Mouse (Mus musculus) liver, embryonic 13.5 days (tissue): ENCODE measurements around the gene Fam120a. TPM values are rescaled to one million over a fixed set of nuclear protein-coding genes. Genes with fewer than 3 reads are reported as not detected.

ENCODE experiments used
- ATAC-seq: fragments of 200-750 bp; cut with Nextera tagmentation; 2 replicates; pipeline ENCODE4 v1.8.0; 2017; ENCODE audit warnings: low read depth, mild to moderate bottlenecking, moderate number of reproducible peaks, moderate library complexity
- DNase-seq: peaks from one replicate; pipeline ENCODE4 v3.0.0; 2022
- H3K27ac ChIP-seq: fragments of 300-500 bp; sonication (generic); 2 replicates; pipeline ENCODE4 v1.5.1; 2015; ENCODE audit warnings: moderate library complexity, mild to moderate bottlenecking, inconsistent platforms
- H3K27me3 ChIP-seq: fragments of 300-500 bp; sonication (generic); 2 replicates; pipeline ENCODE4 v1.6.1; 2015; ENCODE audit warnings: mild to moderate bottlenecking, inconsistent platforms
- H3K36me3 ChIP-seq: fragments of 300-500 bp; sonication (generic); 2 replicates; pipeline ENCODE4 v1.6.1; 2015; ENCODE audit warnings: mild to moderate bottlenecking, inconsistent platforms
- H3K4me1 ChIP-seq: fragments of 300-500 bp; sonication (generic); replicated peaks from 2 replicates; pipeline ENCODE4 v1.6.1; 2015; ENCODE audit warnings: inconsistent platforms
- H3K4me2 ChIP-seq: fragments of 300-500 bp; sonication (generic); 2 replicates; pipeline ENCODE4 v1.6.1; 2015; ENCODE audit warnings: inconsistent platforms, mild to moderate bottlenecking, moderate library complexity
- H3K4me3 ChIP-seq: fragments of 300-500 bp; sonication (generic); replicated peaks from 2 replicates; pipeline ENCODE4 v1.5.1; 2015; ENCODE audit warnings: mild to moderate bottlenecking, inconsistent platforms
- H3K9ac ChIP-seq: fragments of 300-500 bp; sonication (generic); 2 replicates; pipeline ENCODE4 v1.6.1; 2015; ENCODE audit warnings: mild to moderate bottlenecking, inconsistent platforms
- H3K9me3 ChIP-seq: fragments of 300-500 bp; sonication (generic); replicated peaks from 2 replicates; pipeline ENCODE4 v1.6.1; 2016; ENCODE audit warnings: inconsistent platforms
- WGBS: fragments of 180-500 bp; shearing (Covaris S2); methylation state at CpG from one replicate; pipeline ENCODE4 v1.1.7; 2015; ENCODE audit not compliant: insufficient replicate concordance; 5-methylcytosine and 5-hydroxymethylcytosine counted together
- polyA plus RNA-seq: library from polyadenylated mRNA; unstranded; fragments of >200 nt; fragmentation: Nextera tagmentation; extraction: Ambion mirVana; gene quantifications from 2 replicates; pipeline ENCODE4 v1.2.1, GENCODE M21; 2015

The Fam120a gene
- polyA plus RNA-seq, 1 experiment from 2014 or later: 16.6 TPM

- no peak for DNase-seq
These were observed 56.4 kb downstream of the Fam120a start for GRCm38 (mm10) chr13:48911426-48911825.

GRCm38 (mm10) chr13:48905458-48905857 is 62.4 kb downstream of the Fam120a start:
- Histone ChIP-seq H3K36me3 (peaks cover 94% of the 10 kb centered on the region), H3K27me3 (no peaks in the 10 kb centered on the region), H3K4me2 (no peak overlapping the region), H3K27ac (no peak overlapping the region), H3K9me3 (no peaks in the 10 kb centered on the region), H3K4me3 (no peak overlapping the region), H3K9ac (no peak overlapping the region), H3K4me1 (no peaks in the 10 kb centered on the region)
- 86% methylated on average over 2 of the region's 2 CpGs for WGBS
- no peak for ATAC-seq
- DNase-seq: no peak

More at GRCm38 (mm10) chr13:48911426-48911825, 56.4 kb downstream of the Fam120a start:
- no peaks in the 10 kb centered on the region for H3K27me3 ChIP-seq
- H3K27ac ChIP-seq: no peak overlapping the region
- no peaks in the 10 kb centered on the region for H3K9me3 ChIP-seq
- no peak overlapping the region for H3K4me3 ChIP-seq
- no peak overlapping the region for H3K4me2 ChIP-seq
- H3K9ac ChIP-seq: no peak overlapping the region
- WGBS: 81% methylated on average over 7 of the region's 7 CpGs
- H3K36me3 ChIP-seq: peaks cover 90% of the 10 kb centered on the region
- no peaks in the 10 kb centered on the region for H3K4me1 ChIP-seq
- no peak for ATAC-seq

GRCm38 (mm10) chr13:48895376-48895775 is 72.4 kb downstream of the Fam120a start:
- no peak overlapping the region for H3K4me3 ChIP-seq
- 0 out of 2 replicates have a peak, but pooled peaks cover 5% of the 10 kb centered on the region for H3K4me1 ChIP-seq
- DNase-seq (no peak), ATAC-seq (no peak)
- 48% methylated on average over 5 of the region's 5 CpGs for WGBS
- H3K27ac ChIP-seq: no peak overlapping the region
- peaks cover 92% of the 10 kb centered on the region for H3K36me3 ChIP-seq
- no peak overlapping the region for H3K9ac ChIP-seq
- no peaks in the 10 kb centered on the region for H3K27me3 ChIP-seq
- H3K4me2 ChIP-seq: no peak overlapping the region
- H3K9me3 ChIP-seq: no peaks in the 10 kb centered on the region

DNA sequence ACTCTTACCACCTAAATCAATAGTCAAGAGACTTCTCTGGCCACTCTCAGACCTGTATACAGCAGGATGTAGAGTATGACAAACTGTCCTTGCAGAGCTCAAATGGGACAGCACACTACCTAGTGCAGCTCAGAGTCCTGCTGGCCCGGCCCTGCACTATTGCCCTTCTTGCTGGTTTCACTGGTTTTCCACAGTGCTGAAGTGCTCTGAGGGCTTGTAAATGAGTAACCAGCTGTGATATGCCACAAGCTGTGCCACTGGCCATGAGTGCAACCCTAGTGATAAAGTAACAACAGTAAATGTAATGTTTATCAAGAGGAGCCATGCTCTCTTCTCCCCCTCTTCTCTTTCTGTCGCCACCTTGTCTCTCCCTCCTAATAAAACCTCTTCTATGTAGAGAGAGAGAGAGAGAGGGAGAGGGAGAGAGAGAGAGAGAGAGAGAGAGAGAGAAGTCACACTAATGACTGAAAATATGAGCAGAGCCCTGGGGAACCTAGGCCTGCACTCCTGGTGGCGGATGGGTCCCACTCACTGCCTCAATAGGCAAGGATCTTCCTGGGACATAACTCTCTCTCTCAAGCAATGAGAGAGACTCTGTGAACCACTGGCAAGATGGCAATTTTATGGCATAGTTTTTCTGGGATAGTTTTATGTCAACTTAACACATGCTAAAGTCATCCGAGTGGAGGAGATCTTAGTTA is 77.4 kb downstream of the Fam120a start:
- H3K4me2 ChIP-seq: no peak overlapping the region
- peaks cover 95% of the 10 kb centered on the region for H3K36me3 ChIP-seq
- no peak overlapping the region for H3K9ac ChIP-seq
- 0 out of 2 replicates have a peak, but pooled peaks cover 5% of the 10 kb centered on the region for H3K4me1 ChIP-seq
- ATAC-seq: peak; percentile 84
- peak overlapping the region; percentile 29; the same call in 1 of the 2 replicates for H3K27ac ChIP-seq
- no peak for DNase-seq
- no peaks in the 10 kb centered on the region for H3K9me3 ChIP-seq
- no peaks in the 10 kb centered on the region for H3K27me3 ChIP-seq
- H3K4me3 ChIP-seq: no peak overlapping the region
- 69% methylated on average over 4 of the region's 4 CpGs for WGBS

GRCm38 (mm10) chr13:48878534-48878933 is 89.3 kb downstream of the Fam120a start:
- H3K36me3 ChIP-seq: peaks cover 28% of the 10 kb centered on the region
- H3K4me1 ChIP-seq: peaks cover 11% of the 10 kb centered on the region
- no peaks in the 10 kb centered on the region for H3K27me3 ChIP-seq
- H3K4me2 ChIP-seq: peak overlapping the region; percentile 85
- DNase-seq (peak; percentile 94), ATAC-seq (peak; percentile 99)
- WGBS: under 1% methylated on average over 36 of the region's 36 CpGs
- no peaks in the 10 kb centered on the region for H3K9me3 ChIP-seq
- H3K27ac ChIP-seq: peak overlapping the region; percentile 83
- H3K9ac ChIP-seq: peak overlapping the region; percentile 81
- peak overlapping the region; percentile 58 for H3K4me3 ChIP-seq

- ATAC-seq: no peak
- H3K4me3 ChIP-seq: peak overlapping the region; percentile 58
- peaks cover 19% of the 10 kb centered on the region for H3K4me1 ChIP-seq
- H3K36me3 ChIP-seq: peaks cover 22% of the 10 kb centered on the region
- H3K9me3 ChIP-seq: no peaks in the 10 kb centered on the region
- H3K27me3 ChIP-seq: no peaks in the 10 kb centered on the region
- H3K4me2 ChIP-seq: peak overlapping the region; percentile 85
- H3K9ac ChIP-seq: peak overlapping the region; percentile 81
- no peak for DNase-seq
- H3K27ac ChIP-seq: peak overlapping the region; percentile 83
These were observed 90.0 kb downstream of the Fam120a start for GRCm38 (mm10) chr13:48877805-48878204.

- DNase-seq (no peak), ATAC-seq (no peak)
- Histone ChIP-seq H3K36me3 (no peaks in the 10 kb centered on the region), H3K27me3 (no peaks in the 10 kb centered on the region), H3K9ac (no peak overlapping the region), H3K4me1 (peaks cover 50% of the 10 kb centered on the region), H3K4me3 (no peak overlapping the region), H3K4me2 (no peak overlapping the region), H3K9me3 (no peaks in the 10 kb centered on the region), H3K27ac (no peak overlapping the region)
- WGBS: 76% methylated on average over 5 of the region's 5 CpGs
These were observed 95.1 kb downstream of the Fam120a start for GRCm38 (mm10) chr13:48872726-48873125.

- peak overlapping the region; percentile 91 for H3K4me3 ChIP-seq
- H3K9me3 ChIP-seq: no peaks in the 10 kb centered on the region
- peak overlapping the region; percentile 93 for H3K4me2 ChIP-seq
- DNase-seq (no peak), ATAC-seq (0 out of 2 replicates have a peak, but pooled peaks have one; percentile 3)
- 63% methylated on average over 7 of the region's 7 CpGs for WGBS
- no peaks in the 10 kb centered on the region for H3K36me3 ChIP-seq
- H3K4me1 ChIP-seq: peaks cover 56% of the 10 kb centered on the region
- no peaks in the 10 kb centered on the region for H3K27me3 ChIP-seq
- H3K27ac ChIP-seq: peak overlapping the region; percentile 70; the same call in 1 of the 2 replicates
- peak overlapping the region; percentile 97 for H3K9ac ChIP-seq
These were observed 95.8 kb downstream of the Fam120a start for GRCm38 (mm10) chr13:48871887-48872606.

DNA sequence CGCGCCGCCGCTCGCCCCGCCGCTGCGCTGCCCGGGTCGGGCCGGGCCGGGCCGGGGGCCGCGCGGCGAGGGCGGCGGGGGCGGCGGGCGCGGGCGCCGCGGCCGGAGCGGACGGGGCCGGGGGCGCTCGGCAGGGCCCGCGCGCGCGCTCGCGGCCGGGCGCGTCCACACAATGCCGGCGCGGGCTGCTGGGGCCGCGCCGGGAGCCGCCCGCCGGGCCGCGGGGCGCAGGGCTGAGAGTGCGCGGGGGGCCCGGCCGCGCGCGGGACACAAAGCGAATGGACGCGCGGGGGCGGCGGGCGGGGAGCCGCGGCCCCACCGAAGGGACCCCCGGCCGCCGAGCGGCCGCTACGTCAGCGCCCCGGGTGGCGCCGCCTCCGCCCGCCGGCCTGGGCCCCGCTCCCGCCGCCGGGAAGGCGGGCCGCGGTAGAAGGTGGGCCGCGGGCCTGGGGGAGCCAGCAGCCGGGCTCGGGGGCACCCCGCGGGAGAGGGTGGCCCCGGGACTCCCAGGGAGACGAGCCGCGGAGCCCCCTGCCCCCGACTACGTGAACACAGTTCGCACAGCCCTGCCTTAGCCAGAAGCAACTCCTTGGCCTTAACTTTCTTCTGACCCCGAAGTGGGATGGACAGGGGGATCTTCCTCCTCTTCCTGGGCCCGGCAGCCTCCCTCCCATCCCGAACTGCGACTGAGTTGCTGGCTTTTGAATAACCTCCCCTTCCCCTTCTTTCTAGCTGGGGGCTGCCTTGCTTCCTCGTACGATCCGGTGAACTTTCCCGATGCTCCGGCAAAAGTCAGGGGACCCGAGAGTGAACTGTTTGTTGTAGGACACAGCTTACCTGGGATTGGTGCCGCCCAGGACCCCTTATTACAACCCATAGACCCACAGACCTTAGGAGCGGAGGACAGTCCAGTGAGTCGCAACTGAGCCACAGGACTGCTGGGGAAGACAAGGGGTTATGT is 96.8 kb downstream of the Fam120a start, which contains the start of gene Phf2:
Gene Phf2, minus strand, starts transcription at position 349 of the 961 bp plus-strand sequence.
- DNase-seq: peak; percentile 8
- peak within 1 kb of the TSS; percentile 81 for H3K27ac ChIP-seq
- H3K4me2 ChIP-seq: peak within 1 kb of the TSS; percentile 93
- peaks cover 64% of the 10 kb centered on the region for H3K4me1 ChIP-seq
- H3K27me3 ChIP-seq: no peaks in the 10 kb centered on the region
- H3K4me3 ChIP-seq: peak within 1 kb of the TSS; percentile 91
- peak within 1 kb of the TSS; percentile 97 for H3K9ac ChIP-seq
- peak; percentile 52 for ATAC-seq
- WGBS: under 1% methylated on average over 76 of the region's 117 CpGs
- H3K36me3 ChIP-seq: no peaks in the 10 kb centered on the region
- H3K9me3 ChIP-seq: no peaks in the 10 kb centered on the region

- H3K4me1 ChIP-seq: peaks cover 71% of the 10 kb centered on the region
- peak overlapping the region; percentile 97 for H3K9ac ChIP-seq
- peak; percentile 28 for DNase-seq
- WGBS: 2% methylated on average over 90 of the region's 102 CpGs
- peak; percentile 30 for ATAC-seq
- no peaks in the 10 kb centered on the region for H3K9me3 ChIP-seq
- H3K4me3 ChIP-seq: peak overlapping the region; percentile 91
- no peaks in the 10 kb centered on the region for H3K27me3 ChIP-seq
- H3K36me3 ChIP-seq: no peaks in the 10 kb centered on the region
- peak overlapping the region; percentile 81 for H3K27ac ChIP-seq
- peak overlapping the region; percentile 93 for H3K4me2 ChIP-seq
These were observed 97.7 kb downstream of the Fam120a start for GRCm38 (mm10) chr13:48869950-48870770.
